Mouse (Mus musculus): ENCODE data around the gene Bcl2l12.

DNA sequence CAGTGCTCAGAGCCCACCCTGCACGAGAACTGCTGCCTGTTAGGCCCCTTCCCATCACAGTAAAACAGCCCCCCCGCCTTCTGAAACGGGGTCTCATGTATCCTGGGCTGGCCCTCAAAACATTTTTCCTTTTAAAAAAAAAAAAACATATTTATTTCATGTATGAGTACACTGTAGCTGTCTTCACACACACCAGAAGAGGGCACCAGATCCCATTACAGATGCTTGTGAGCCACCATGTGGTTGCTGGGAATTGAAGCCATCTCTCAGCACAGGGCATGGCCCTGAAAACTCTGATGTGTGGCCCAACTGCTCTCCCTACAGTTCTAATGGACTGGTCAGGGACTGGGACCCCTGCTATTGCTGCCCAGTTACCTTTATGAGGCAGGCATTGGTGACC is 20.2 kb downstream of the Bcl2l12 start:
- TF ChIP-seq CTCF (conservative IDR thresholded peaks at IDR 0.05; ENCODE audit: low read length) (no peak), NANOG (IDR thresholded peaks at IDR 0.05; ENCODE audit: borderline replicate concordance, low read length) (no peak)
